Mouse (Mus musculus): ENCODE measurements at regions not wholly inside any gene's neighbourhood (a gene's known extent, or its start where the extent isn't known, plus 50 kb on each side); places are given as distances from the start of the nearest gene placed in this dataset.

DNA sequence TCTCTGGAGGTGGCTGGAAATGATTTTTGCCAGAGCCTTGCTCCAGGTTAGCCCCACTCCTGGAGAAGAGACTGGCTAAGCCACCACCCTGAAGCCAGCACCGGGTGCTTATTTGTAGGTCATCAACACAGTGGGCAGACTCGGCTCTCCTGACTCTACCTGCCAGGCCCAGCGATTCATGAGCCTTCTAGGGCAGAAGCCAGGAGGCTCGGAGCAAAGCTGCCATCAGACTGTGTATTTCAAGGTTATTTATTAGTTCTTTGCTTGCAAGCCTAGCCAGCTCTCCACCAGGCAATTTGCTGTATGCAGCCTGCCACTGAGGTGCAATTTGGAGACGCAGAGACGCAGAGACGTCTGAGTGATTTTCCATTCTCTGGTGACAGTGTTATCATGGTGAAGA lies 255.4 kb downstream of the Abcc12 start:
- DNase-seq (ENCODE audit: low spot score) = no peak
- ATAC-seq (replicated peaks; ENCODE audit: low FRiP score, low read depth) = no peak
- Histone ChIP-seq H3K36me3 (ENCODE audit: insufficient read depth, low read length) (no peaks in the 10 kb centered on the region), H3K4me3 (replicated peaks; ENCODE audit: low read depth, low read length) (no peak overlapping the region), H3K9ac (ENCODE audit: low read depth, low read length) (no peak overlapping the region), H3K4me2 (ENCODE audit: low read length) (no peak overlapping the region), H3K9me3 (replicated peaks; ENCODE audit: low read length) (no peaks in the 10 kb centered on the region), H3K27me3 (ENCODE audit: insufficient read depth, low read length) (no peaks in the 10 kb centered on the region), H3K27ac (no peak overlapping the region), H3K4me1 (replicated peaks; ENCODE audit: insufficient read depth, low read length) (no peaks in the 10 kb centered on the region)
- no peak for TF ChIP-seq CTCF (IDR thresholded peaks at IDR 0.05; ENCODE audit: low read depth)
- WGBS = 47% methylated on average over 7 of the region's 7 CpGs

DNA sequence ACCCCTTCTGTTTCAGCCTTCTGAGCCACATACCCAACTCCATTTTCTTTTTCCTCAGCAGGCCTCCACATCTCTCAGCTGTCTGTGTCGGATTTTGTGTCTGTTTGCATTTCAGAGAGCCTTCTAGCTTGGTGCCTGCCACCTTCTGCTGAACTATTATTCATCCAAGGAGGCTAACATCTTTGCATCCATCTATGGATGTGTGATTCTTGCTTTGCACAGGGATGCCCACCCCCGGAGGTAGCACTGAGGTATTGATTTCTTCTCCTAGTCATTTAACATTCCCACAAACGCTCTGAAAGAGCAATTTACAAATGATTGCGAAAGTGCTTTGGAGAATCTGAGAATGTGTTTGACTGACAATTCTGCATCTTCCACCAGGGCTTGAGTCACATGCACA lies 255.9 kb downstream of the Abcc12 start:
- H3K4me3 ChIP-seq (replicated peaks; ENCODE audit: low read depth, low read length) = no peak overlapping the region
- WGBS = 53% methylated on average over 4 of the region's 4 CpGs
- no peak overlapping the region for H3K4me2 ChIP-seq (ENCODE audit: low read length)
- no peaks in the 10 kb centered on the region for H3K4me1 ChIP-seq (replicated peaks; ENCODE audit: insufficient read depth, low read length)
- ATAC-seq (replicated peaks; ENCODE audit: low FRiP score, low read depth) = no peak
- no peaks in the 10 kb centered on the region for H3K27me3 ChIP-seq (ENCODE audit: insufficient read depth, low read length)
- no peak for DNase-seq (ENCODE audit: low spot score)
- TF ChIP-seq CTCF (IDR thresholded peaks at IDR 0.05; ENCODE audit: low read depth) = no peak
- no peak overlapping the region for H3K27ac ChIP-seq
- no peak overlapping the region for H3K9ac ChIP-seq (ENCODE audit: low read depth, low read length)
- H3K9me3 ChIP-seq (replicated peaks; ENCODE audit: low read length) = no peaks in the 10 kb centered on the region
- no peaks in the 10 kb centered on the region for H3K36me3 ChIP-seq (ENCODE audit: insufficient read depth, low read length)

DNA sequence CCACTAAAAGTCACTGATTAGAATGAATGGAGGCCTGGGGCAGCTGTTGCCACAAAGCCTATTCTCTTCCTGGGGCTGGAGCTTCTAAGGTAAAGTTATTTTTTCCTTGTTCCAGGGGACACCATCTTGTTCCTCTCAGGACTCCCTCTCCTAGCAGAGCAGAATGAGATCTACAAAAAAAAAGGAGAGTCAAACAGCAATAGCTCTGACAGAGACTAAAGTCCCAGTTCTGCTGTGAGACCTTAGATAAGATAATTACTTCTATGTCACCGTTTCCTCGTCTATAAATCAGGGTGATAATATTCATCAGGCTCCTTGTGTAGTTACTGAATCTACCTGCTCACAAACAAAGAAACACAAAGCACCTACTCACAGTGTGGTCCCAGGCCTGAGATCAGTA lies 256.7 kb downstream of the Abcc12 start:
- no peak for ATAC-seq (replicated peaks; ENCODE audit: low FRiP score, low read depth)
- H3K4me3 ChIP-seq (replicated peaks; ENCODE audit: low read depth, low read length) = no peak overlapping the region

GRCm38 (mm10) chr8:86322494-86322893 lies 258.0 kb downstream of the Abcc12 start:
- TF ChIP-seq CTCF (IDR thresholded peaks at IDR 0.05; ENCODE audit: low read depth) = no peak
- DNase-seq (ENCODE audit: low spot score) (no peak), ATAC-seq (replicated peaks; ENCODE audit: low FRiP score, low read depth) (no peak)
- 97% methylated on average over 1 of the region's 1 CpGs for WGBS
- no peaks in the 10 kb centered on the region for H3K4me1 ChIP-seq (replicated peaks; ENCODE audit: insufficient read depth, low read length)
- no peaks in the 10 kb centered on the region for H3K9me3 ChIP-seq (replicated peaks; ENCODE audit: low read length)
- no peaks in the 10 kb centered on the region for H3K27me3 ChIP-seq (ENCODE audit: insufficient read depth, low read length)
- H3K27ac ChIP-seq = no peak overlapping the region
- no peak overlapping the region for H3K4me2 ChIP-seq (ENCODE audit: low read length)
- no peaks in the 10 kb centered on the region for H3K36me3 ChIP-seq (ENCODE audit: insufficient read depth, low read length)
- no peak overlapping the region for H3K9ac ChIP-seq (ENCODE audit: low read depth, low read length)
- H3K4me3 ChIP-seq (replicated peaks; ENCODE audit: low read depth, low read length) = no peak overlapping the region

More for the DNA sequence above, 256.7 kb downstream of the Abcc12 start:
- no peak overlapping the region for H3K27ac ChIP-seq
- H3K27me3 ChIP-seq (ENCODE audit: insufficient read depth, low read length) = no peaks in the 10 kb centered on the region
- no peak for DNase-seq (ENCODE audit: low spot score)
- H3K4me1 ChIP-seq (replicated peaks; ENCODE audit: insufficient read depth, low read length) = no peaks in the 10 kb centered on the region
- H3K36me3 ChIP-seq (ENCODE audit: insufficient read depth, low read length) = no peaks in the 10 kb centered on the region
- no peak for TF ChIP-seq CTCF (IDR thresholded peaks at IDR 0.05; ENCODE audit: low read depth)
- no peak overlapping the region for H3K9ac ChIP-seq (ENCODE audit: low read depth, low read length)
- H3K9me3 ChIP-seq (replicated peaks; ENCODE audit: low read length) = no peaks in the 10 kb centered on the region
- no peak overlapping the region for H3K4me2 ChIP-seq (ENCODE audit: low read length)
- 53% methylated on average over 2 of the region's 2 CpGs for WGBS

GRCm38 (mm10) chr8:86320938-86321337 lies 259.5 kb downstream of the Abcc12 start:
- 88% methylated on average over 3 of the region's 3 CpGs for WGBS
- Histone ChIP-seq H3K4me3 (replicated peaks; ENCODE audit: low read depth, low read length) (no peak overlapping the region), H3K36me3 (ENCODE audit: insufficient read depth, low read length) (no peaks in the 10 kb centered on the region), H3K9me3 (replicated peaks; ENCODE audit: low read length) (no peaks in the 10 kb centered on the region), H3K27me3 (ENCODE audit: insufficient read depth, low read length) (no peaks in the 10 kb centered on the region), H3K4me1 (replicated peaks; ENCODE audit: insufficient read depth, low read length) (no peaks in the 10 kb centered on the region), H3K9ac (ENCODE audit: low read depth, low read length) (no peak overlapping the region), H3K27ac (no peak overlapping the region), H3K4me2 (ENCODE audit: low read length) (no peak overlapping the region)
- ATAC-seq (replicated peaks; ENCODE audit: low FRiP score, low read depth) = no peak
- DNase-seq (ENCODE audit: low spot score) = no peak
- TF ChIP-seq CTCF (IDR thresholded peaks at IDR 0.05; ENCODE audit: low read depth) = no peak

DNA sequence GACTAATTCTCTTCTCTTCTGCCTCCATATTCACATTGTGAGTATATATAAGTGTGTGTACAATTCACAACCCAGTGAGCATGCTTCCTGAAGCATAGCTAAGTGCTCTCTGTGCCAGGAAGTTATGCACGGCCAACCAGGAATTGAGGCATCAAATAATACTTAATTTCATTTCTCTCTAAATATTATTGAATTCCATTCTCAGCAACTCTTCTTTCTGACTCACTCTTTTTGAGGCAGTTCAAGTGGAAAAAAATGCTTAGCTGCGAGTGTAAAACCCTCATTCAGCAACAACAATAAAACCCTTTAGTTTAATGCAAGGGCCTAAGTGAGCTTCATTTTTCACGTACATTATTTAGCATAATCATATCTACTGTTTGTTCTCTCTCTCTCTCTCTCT lies 262.0 kb downstream of the Abcc12 start:
- no peak overlapping the region for H3K4me2 ChIP-seq (ENCODE audit: low read length)
- no peaks in the 10 kb centered on the region for H3K27me3 ChIP-seq (ENCODE audit: insufficient read depth, low read length)
- H3K4me1 ChIP-seq (replicated peaks; ENCODE audit: insufficient read depth, low read length) = no peaks in the 10 kb centered on the region
- DNase-seq (ENCODE audit: low spot score) (no peak), ATAC-seq (replicated peaks; ENCODE audit: low FRiP score, low read depth) (no peak)
- no peak overlapping the region for H3K27ac ChIP-seq
- H3K4me3 ChIP-seq (replicated peaks; ENCODE audit: low read depth, low read length) = no peak overlapping the region
- no peak overlapping the region for H3K9ac ChIP-seq (ENCODE audit: low read depth, low read length)
- no peaks in the 10 kb centered on the region for H3K36me3 ChIP-seq (ENCODE audit: insufficient read depth, low read length)
- no peaks in the 10 kb centered on the region for H3K9me3 ChIP-seq (replicated peaks; ENCODE audit: low read length)
- 50% methylated on average over 3 of the region's 3 CpGs for WGBS
- TF ChIP-seq CTCF (IDR thresholded peaks at IDR 0.05; ENCODE audit: low read depth) = no peak

- no peaks in the 10 kb centered on the region for H3K36me3 ChIP-seq (ENCODE audit: insufficient read depth, low read length)
- no peaks in the 10 kb centered on the region for H3K4me1 ChIP-seq (replicated peaks; ENCODE audit: insufficient read depth, low read length)
- DNase-seq (ENCODE audit: low spot score) (no peak), ATAC-seq (replicated peaks; ENCODE audit: low FRiP score, low read depth) (no peak)
- no peak for TF ChIP-seq CTCF (IDR thresholded peaks at IDR 0.05; ENCODE audit: low read depth)
- no peak overlapping the region for H3K4me2 ChIP-seq (ENCODE audit: low read length)
- no peaks in the 10 kb centered on the region for H3K9me3 ChIP-seq (replicated peaks; ENCODE audit: low read length)
- WGBS = 77% methylated on average over 7 of the region's 7 CpGs
- H3K4me3 ChIP-seq (replicated peaks; ENCODE audit: low read depth, low read length) = no peak overlapping the region
- H3K27ac ChIP-seq = no peak overlapping the region
- H3K27me3 ChIP-seq (ENCODE audit: insufficient read depth, low read length) = no peaks in the 10 kb centered on the region
- H3K9ac ChIP-seq (ENCODE audit: low read depth, low read length) = no peak overlapping the region
Measured at GRCm38 (mm10) chr8:86316236-86316635, 264.2 kb downstream of the Abcc12 start.

Measured in kidney, postnatal 0 days (tissue).